Mouse (Mus musculus) liver, embryonic 13.5 days (tissue): Measurements from ENCODE around the gene Echs1. TPM values are rescaled to one million over a fixed set of nuclear protein-coding genes. Genes with fewer than 3 reads are reported as not detected.

Source experiments
- ATAC-seq: fragments of 200-750 bp; cut with Nextera tagmentation; 2 replicates; pipeline ENCODE4 v1.8.0; 2017; ENCODE audit warnings: low read depth, mild to moderate bottlenecking, moderate number of reproducible peaks, moderate library complexity
- DNase-seq: peaks from one replicate; pipeline ENCODE4 v3.0.0; 2022
- H3K27ac ChIP-seq: fragments of 300-500 bp; sonication (generic); 2 replicates; pipeline ENCODE4 v1.5.1; 2015; ENCODE audit warnings: moderate library complexity, mild to moderate bottlenecking, inconsistent platforms
- H3K27me3 ChIP-seq: fragments of 300-500 bp; sonication (generic); 2 replicates; pipeline ENCODE4 v1.6.1; 2015; ENCODE audit warnings: mild to moderate bottlenecking, inconsistent platforms
- H3K36me3 ChIP-seq: fragments of 300-500 bp; sonication (generic); 2 replicates; pipeline ENCODE4 v1.6.1; 2015; ENCODE audit warnings: mild to moderate bottlenecking, inconsistent platforms
- H3K4me1 ChIP-seq: fragments of 300-500 bp; sonication (generic); replicated peaks from 2 replicates; pipeline ENCODE4 v1.6.1; 2015; ENCODE audit warnings: inconsistent platforms
- H3K4me2 ChIP-seq: fragments of 300-500 bp; sonication (generic); 2 replicates; pipeline ENCODE4 v1.6.1; 2015; ENCODE audit warnings: inconsistent platforms, mild to moderate bottlenecking, moderate library complexity
- H3K4me3 ChIP-seq: fragments of 300-500 bp; sonication (generic); replicated peaks from 2 replicates; pipeline ENCODE4 v1.5.1; 2015; ENCODE audit warnings: mild to moderate bottlenecking, inconsistent platforms
- H3K9ac ChIP-seq: fragments of 300-500 bp; sonication (generic); 2 replicates; pipeline ENCODE4 v1.6.1; 2015; ENCODE audit warnings: mild to moderate bottlenecking, inconsistent platforms
- H3K9me3 ChIP-seq: fragments of 300-500 bp; sonication (generic); replicated peaks from 2 replicates; pipeline ENCODE4 v1.6.1; 2016; ENCODE audit warnings: inconsistent platforms
- WGBS: fragments of 180-500 bp; shearing (Covaris S2); methylation state at CpG from one replicate; pipeline ENCODE4 v1.1.7; 2015; ENCODE audit not compliant: insufficient replicate concordance; 5-methylcytosine and 5-hydroxymethylcytosine counted together
- polyA plus RNA-seq: library from polyadenylated mRNA; unstranded; fragments of >200 nt; fragmentation: Nextera tagmentation; extraction: Ambion mirVana; gene quantifications from 2 replicates; pipeline ENCODE4 v1.2.1, GENCODE M21; 2015

Gene Echs1
- polyA plus RNA-seq, 1 experiment from 2014 or later, result 80.0 TPM

DNA sequence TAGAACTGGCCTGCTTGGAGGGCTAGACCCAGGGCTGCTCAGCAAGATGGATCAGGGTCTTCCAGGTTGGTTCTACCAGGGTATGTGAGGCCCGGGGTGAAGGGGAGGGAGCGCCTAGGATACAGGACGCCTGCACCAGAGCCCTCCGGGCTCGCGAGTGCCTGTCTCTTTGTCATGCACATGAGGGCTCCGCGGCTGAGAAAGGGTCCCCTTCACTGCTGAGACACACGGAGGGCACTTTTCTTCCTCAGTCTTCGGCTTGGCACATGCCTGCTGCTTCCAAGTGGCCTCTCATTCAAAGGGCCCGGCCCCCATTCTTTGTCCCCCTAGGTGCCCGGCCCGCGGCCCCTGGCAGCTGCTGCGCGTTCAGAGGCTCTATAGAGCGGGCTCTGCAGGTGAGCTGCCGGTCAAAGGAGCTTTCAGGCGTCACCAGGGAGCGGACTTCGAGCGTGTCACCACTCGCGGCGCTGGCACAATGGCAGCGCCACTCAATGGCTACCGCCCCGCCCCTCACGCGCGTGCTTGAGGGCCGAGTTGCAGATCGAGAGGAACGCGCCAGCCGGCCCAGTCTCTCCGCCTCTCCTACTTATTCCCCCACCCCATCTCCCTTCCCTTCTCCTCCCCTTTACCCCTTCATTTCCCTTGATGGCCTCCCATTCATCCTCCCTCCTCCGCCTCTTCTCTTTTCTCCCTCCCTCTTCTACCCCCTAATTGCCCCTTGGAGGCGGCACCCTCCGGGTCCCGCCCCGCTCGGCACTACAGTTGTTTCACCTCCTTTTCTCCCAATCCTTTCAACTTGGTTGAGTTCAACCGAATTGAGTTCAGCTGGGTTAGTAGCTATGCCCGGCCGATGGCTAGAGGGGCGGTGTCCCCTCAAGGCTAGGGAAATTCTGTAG lies 55.1 kb downstream of the Echs1 start:
- Histone ChIP-seq H3K4me2 (peak overlapping the region; percentile 47), H3K9ac (no peak overlapping the region), H3K27ac (no peak overlapping the region), H3K27me3 (peaks cover 97% of the 10 kb centered on the region), H3K36me3 (no peaks in the 10 kb centered on the region), H3K9me3 (no peaks in the 10 kb centered on the region), H3K4me3 (peak overlapping the region; percentile 26), H3K4me1 (peaks cover 7% of the 10 kb centered on the region)
- ATAC-seq, result no peak
- DNase-seq, result no peak
- WGBS, result 2% methylated on average over 47 of the region's 47 CpGs

DNA sequence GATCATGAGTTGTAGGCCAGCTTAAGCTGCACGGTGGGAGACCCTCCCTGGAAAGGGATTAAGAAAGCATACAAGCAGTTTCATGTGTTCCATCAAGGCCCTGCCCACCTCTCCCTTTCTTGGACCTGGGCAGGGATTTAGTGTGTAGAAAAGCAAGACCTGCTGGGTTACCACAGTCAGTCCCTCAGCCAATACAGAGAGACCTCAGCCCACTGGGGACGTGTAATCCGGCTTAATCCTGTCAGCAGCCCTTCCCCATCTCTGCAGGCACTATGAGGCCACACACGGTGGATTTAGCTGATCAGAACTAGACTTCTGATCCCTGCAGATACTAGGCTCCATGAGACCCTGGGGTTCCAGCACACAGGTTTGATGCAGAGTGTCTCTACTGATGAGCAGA lies 56.7 kb downstream of the Echs1 start:
- H3K4me1 ChIP-seq, result peaks cover 7% of the 10 kb centered on the region
- no peak overlapping the region for H3K9ac ChIP-seq
- H3K4me3 ChIP-seq, result no peak overlapping the region
- no peaks in the 10 kb centered on the region for H3K9me3 ChIP-seq
- peaks cover 98% of the 10 kb centered on the region for H3K27me3 ChIP-seq
- H3K36me3 ChIP-seq, result no peaks in the 10 kb centered on the region
- DNase-seq (no peak), ATAC-seq (no peak)
- 24% methylated on average over 4 of the region's 4 CpGs for WGBS
- no peak overlapping the region for H3K4me2 ChIP-seq
- H3K27ac ChIP-seq, result no peak overlapping the region

DNA sequence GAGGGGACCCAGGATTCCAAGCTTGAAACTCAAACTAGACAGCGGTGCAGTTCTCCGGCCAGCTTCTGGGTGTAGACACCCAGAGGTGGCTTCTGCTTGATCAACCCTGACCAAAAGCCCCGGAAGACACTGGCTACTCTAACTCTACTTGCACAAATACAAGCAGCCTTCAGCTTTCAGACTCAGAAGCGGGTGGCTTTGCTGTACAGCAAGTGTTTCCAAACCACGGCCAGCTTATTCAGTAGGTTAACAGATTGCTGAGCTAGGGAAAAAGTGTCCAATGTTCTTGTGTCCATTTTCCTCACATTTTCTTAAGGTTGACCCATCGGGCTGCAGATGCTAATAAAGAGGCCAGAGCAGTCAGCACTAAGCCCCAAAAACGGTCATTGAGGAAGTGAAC lies 57.7 kb downstream of the Echs1 start:
- Histone ChIP-seq H3K4me3 (0 out of 2 replicates have a peak overlapping the region, but pooled peaks have one; percentile 32), H3K9me3 (no peaks in the 10 kb centered on the region), H3K4me1 (peaks cover 7% of the 10 kb centered on the region), H3K27ac (no peak overlapping the region), H3K27me3 (peaks cover 98% of the 10 kb centered on the region), H3K36me3 (no peaks in the 10 kb centered on the region), H3K4me2 (peak overlapping the region; percentile 45), H3K9ac (no peak overlapping the region)
- ATAC-seq (no peak), DNase-seq (no peak)
- WGBS, result 26% methylated on average over 7 of the region's 7 CpGs

DNA sequence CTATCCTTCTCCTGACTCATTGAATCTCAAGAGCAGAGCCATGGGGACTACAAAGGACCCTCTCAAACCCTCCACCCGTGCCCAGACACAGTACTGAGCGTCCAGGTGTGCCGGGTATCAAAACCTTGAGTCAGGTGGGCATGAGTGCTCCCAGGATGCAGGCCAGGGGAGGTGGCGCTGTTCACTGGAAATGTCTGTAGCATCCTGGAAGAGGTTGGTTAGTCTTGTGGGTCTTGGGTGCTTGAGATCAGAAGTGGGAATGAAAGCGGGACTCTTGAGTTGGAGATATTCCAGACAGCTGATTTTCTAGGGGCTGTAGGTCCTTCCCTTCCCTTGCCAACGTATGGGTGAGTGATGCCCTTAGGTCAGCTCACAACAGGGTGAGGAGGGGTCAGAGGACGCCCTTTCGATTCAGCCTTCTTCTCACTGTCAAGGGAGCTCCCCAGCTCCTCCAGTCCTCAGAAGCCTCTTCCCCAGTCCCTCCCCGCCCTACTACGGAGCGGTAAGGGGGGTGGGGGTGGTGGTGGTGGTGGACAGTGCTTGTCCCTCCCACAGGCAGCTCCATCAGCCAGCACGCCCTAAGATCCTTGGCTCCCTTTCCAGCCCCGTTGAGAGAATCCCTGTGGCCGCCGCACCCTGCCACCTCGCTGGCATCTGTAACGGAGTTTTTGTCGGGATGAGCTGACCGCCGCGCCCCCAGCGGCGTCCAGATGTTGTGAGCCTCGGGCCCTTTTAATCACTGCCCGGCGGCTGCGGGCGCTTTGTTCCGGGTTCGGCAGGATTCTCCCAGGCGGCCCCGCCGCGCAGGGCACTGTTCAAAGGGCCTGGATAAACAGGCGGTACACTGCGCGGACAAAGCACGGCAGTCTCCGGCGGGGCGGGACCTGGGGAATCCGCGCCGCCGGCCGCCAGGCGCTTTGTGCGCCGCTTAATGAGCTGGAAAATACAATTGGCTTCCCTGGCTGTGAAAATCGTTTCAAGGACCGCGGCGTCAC lies 58.6 kb downstream of the Echs1 start:
- Histone ChIP-seq H3K4me1 (peaks cover 7% of the 10 kb centered on the region), H3K4me3 (peak overlapping the region; percentile 32), H3K27ac (no peak overlapping the region), H3K27me3 (peaks cover 99% of the 10 kb centered on the region), H3K9me3 (no peaks in the 10 kb centered on the region), H3K4me2 (peak overlapping the region; percentile 45), H3K9ac (no peak overlapping the region), H3K36me3 (no peaks in the 10 kb centered on the region)
- DNase-seq (no peak), ATAC-seq (no peak)
- 4% methylated on average over 53 of the region's 53 CpGs for WGBS

Other genes with a start within 250 kb of the Echs1 start
- gene Kndc1, start 221.8 kb downstream of the Echs1 start, polyA plus RNA-seq, result 0.02 TPM in 1 of 2 replicates, not detected in the other
- gene Utf1, start 172.7 kb downstream of the Echs1 start, polyA plus RNA-seq, result not detected in 2 replicates
- gene 6430531B16Rik, start 137.7 kb downstream of the Echs1 start, polyA plus RNA-seq, result not detected in 2 replicates
- gene Adam8, start 123.9 kb downstream of the Echs1 start, polyA plus RNA-seq, result 0.27 and 0.46 TPM in 2 replicates
- gene Zfp511, start 80.1 kb downstream of the Echs1 start, polyA plus RNA-seq, result 22.9 and 23.6 TPM in 2 replicates
- 28.8 and 31.3 TPM in 2 replicates for gene Tubgcp2, start 79.8 kb downstream of the Echs1 start, polyA plus RNA-seq
- not detected in 2 replicates for gene Msx3, start 67.4 kb downstream of the Echs1 start, polyA plus RNA-seq
- gene Caly, start 33.9 kb downstream of the Echs1 start, polyA plus RNA-seq, result 0.12 and 0.33 TPM in 2 replicates
- gene Prap1, start 23.1 kb downstream of the Echs1 start, polyA plus RNA-seq, result not detected in 2 replicates
- 6.8 and 7.6 TPM in 2 replicates for gene Fuom, start 14.0 kb downstream of the Echs1 start, polyA plus RNA-seq
- 10.5 and 10.9 TPM in 2 replicates for gene Paox, start 677 bp downstream of the Echs1 start, polyA plus RNA-seq
- gene Mtg1, start 21.1 kb upstream of the Echs1 start, polyA plus RNA-seq, result 20.3 and 21.1 TPM in 2 replicates
- gene Sprn, start 38.4 kb upstream of the Echs1 start, polyA plus RNA-seq, result 0.02 TPM in 1 of 2 replicates, not detected in the other
- gene Olfr522, start 48.3 kb upstream of the Echs1 start, polyA plus RNA-seq, result not detected in 2 replicates
- not detected in 2 replicates for gene Olfr523, start 56.7 kb upstream of the Echs1 start, polyA plus RNA-seq
- not detected in 2 replicates for gene Olfr524, start 89.5 kb upstream of the Echs1 start, polyA plus RNA-seq
- 0.03 and 0.07 TPM in 2 replicates for gene Cd163l1, start 101.8 kb upstream of the Echs1 start, polyA plus RNA-seq
- not detected in 2 replicates for gene 5830411N06Rik, start 130.8 kb upstream of the Echs1 start, polyA plus RNA-seq
- gene Olfr525, start 204.4 kb upstream of the Echs1 start, polyA plus RNA-seq, result not detected in 2 replicates
- gene Olfr527, start 217.5 kb upstream of the Echs1 start, polyA plus RNA-seq, result not detected in 2 replicates
- gene Olfr60, start 245.2 kb upstream of the Echs1 start, polyA plus RNA-seq, result not detected in 2 replicates